Mouse (Mus musculus): ENCODE measurements around the gene Galnt12.

DNA sequence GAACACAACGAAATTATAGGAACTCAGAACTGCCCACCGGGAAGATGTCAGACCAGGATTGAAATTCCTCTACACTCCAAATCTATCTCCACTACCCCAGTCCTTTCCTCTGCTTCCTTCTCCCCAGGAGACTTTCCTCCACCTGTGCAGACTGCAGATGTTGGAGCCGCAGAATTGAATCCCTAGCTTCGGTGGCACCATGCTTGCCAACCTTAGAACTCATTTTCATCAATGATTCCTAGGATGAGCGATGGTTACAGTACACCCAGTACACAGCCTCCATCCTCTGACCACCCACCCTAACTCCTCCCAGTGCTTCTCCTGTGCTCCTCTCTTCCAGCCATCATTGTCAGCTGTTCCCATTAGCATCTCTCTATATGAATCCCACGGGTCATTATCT is 53.6 kb downstream of the Galnt12 start:
- TF ChIP-seq CTCF (IDR thresholded peaks at IDR 0.05; ENCODE audit: borderline replicate concordance, insufficient read depth, low read depth, low read length) (no peak), POLR2A (IDR thresholded peaks at IDR 0.05; ENCODE audit: borderline replicate concordance, insufficient read depth, low read length) (no peak)
